Mouse (Mus musculus) megakaryocyte-erythroid progenitor cell, adult 5-6 weeks (primary cell): ENCODE results near the gene Gm28038. TPM values are rescaled to one million over a fixed set of nuclear protein-coding genes. Genes with fewer than 3 reads are reported as not detected.

Experiments used
- ATAC-seq: replicated peaks from 2 replicates; pipeline ENCODE4 v1.8.0; 2016; ENCODE audit warnings: mild to moderate bottlenecking, inconsistent platforms; ENCODE audit not compliant: severe bottlenecking, poor library complexity, low FRiP score, low TSS enrichment
- total RNA-seq, 2 experiments: library from RNA; stranded (forward) in 1 of 2; stranded (reverse) in 1 of 2; fragments of 200-1000, 215-1000 nt in 1 of 2; fragments of >200 nt in 1 of 2; fragmentation: Nextera tagmentation in 1 of 2; gene quantifications; 2 replicates each; pipeline ENCODE4 v1.2.3; 2014 to 2017

The Gm28038 gene
- total RNA-seq, 2 experiments from 2014 or later = 1.8 TPM; not detected in 1

- ATAC-seq = no peak
Measured at GRCm38 (mm10) chr2:30255631-30256395, 25.0 kb upstream of the Gm28038 start.

- ATAC-seq = no peak
Measured at GRCm38 (mm10) chr2:30256616-30257350, 24.1 kb upstream of the Gm28038 start.

DNA sequence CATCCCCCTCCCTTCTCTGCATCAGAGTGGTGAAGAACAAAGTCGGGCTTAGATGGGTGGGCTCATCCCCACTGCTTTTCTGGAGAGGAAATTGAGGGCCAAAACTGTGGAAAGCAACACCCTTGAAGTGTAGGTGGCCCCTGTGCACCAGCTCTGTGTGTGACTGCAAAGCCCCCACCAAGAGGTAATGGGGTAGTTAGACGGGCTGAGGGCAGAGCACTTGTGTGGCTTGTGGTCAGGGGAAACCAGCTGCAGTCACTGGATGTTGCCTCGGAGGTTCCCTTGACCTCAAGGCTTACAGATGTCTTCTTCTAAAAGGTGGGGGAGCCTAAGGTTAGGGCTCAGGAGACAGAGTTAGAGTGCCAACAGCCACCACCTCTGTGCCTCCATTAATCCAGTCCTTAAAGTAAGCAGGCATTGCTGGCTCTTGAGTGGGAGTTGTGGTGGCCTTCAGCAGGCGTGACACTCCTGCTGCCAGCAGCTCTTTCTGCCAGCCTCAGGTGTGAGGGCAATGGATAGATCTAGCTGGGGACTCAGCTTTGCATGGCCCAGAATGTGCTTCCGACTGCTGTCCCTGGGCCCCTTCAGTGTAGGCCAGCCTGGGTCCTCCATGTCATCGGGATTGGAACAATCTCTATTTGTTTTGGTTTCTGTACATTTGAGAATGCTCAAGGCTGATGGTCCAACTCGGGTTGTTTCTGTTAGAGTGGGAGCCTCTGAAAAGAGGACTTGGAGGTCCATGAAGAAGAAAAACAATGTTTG, 23.0 kb upstream of the Gm28038 start:
- ATAC-seq = no peak

GRCm38 (mm10) chr2:30258600-30258999, 22.2 kb upstream of the Gm28038 start:
- no peak for ATAC-seq

- no peak for ATAC-seq
Measured at GRCm38 (mm10) chr2:30259131-30260064, 21.4 kb upstream of the Gm28038 start.

DNA sequence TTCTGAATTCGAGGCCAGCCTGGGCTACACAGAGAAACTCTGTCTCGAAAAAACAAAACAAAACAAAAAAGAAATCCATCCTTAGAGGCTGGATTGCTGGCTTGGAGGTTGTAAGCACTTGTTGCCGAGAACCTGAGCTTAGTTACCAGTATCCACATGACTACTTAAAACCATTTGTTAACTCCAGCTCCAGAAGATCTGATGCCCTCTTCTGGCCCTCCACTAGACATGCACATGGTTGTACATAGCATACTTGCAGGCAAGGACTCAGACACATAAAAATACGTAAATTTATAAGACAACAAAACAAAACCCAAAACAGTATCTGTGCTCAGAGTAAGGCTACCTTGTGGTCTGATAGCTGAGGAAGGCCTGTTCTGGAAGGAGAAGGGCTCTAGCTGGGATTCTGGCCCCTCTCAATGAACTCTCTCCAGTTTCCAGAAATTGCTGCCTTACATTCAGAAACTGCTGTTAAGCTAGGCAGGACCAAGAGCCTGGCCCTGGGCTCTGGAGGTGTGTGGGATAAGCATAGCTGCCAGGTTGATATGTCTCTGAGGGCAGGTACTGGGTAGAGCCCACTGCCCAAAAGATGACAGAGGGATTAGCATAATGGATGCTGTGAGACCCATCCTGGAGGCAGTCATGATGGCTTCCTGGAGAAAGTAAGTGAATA, 19.6 kb upstream of the Gm28038 start:
- ATAC-seq = no peak

DNA sequence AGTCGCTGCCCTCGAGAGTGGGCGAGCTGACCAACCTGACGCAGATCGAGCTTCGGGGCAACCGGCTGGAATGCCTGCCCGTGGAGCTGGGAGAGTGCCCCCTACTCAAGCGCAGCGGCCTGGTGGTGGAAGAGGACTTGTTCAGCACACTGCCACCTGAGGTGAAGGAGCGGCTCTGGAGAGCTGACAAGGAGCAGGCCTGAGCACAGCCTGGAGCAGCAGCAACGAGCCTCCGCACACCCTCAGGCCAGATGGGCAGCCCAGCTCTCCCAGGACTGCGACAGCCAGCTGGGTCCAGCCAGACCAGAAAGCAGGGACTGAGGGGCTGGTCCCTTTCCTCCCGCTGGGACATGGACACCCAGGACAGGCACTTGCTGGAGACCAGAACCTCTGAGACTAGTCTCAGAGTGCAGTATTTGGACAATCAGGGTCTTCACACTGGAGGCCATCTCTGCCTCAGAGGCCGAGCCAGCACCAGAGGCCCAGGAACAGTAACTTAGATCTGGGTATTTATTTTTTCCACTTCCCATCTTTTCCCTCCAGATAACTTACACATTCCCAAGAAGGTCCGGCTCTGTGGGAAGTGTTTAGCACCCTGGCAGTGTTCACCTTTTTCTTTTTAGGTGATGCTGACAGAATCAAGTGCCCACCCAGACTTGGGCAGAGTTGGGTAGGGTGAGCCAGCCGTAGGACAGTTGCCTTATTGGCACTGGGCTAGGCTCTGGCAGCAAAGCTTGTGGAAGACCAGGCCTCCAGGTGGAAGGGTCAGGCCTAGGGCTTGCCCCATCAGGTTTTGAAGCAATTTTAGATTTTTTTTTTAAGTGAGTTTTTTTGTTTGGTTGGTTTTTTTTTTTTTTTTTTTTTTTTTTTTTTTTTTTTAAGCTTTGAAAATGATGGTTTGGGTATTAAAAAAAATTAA, 18.7 kb upstream of the Gm28038 start:
- ATAC-seq = no peak

DNA sequence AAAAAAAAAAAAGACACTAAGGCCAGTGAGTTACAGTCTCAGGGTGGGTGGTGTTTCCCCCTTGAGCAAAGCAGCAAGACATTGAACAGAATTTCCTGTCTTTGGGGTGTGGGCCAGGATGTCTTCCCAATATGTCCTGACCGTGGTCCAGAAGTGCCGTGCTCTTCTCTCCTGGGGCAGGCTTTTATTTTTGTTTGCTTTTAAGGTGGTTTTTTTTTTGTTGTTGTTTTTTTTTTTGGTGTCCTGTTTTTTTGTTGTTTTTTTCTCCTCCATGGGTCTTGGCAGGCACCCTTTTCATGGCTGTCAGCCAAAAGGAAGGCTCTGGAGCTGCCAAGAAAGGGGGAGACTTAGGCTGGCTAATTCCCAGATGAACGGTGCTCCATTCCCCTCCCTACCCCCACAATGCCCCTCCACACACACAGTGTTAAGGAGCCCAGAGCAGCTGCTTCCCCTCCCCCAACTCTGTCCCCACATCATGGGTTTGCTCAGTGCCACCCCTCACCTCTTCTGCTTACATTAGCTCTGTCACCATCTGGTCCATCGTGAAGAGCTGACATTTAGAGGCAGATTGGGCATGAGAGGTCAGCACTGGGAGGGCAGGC, 17.9 kb upstream of the Gm28038 start:
- ATAC-seq = no peak

- no peak for ATAC-seq
Measured at GRCm38 (mm10) chr2:30263811-30264210, 17.0 kb upstream of the Gm28038 start.

GRCm38 (mm10) chr2:30264671-30265519, 15.9 kb upstream of the Gm28038 start:
- ATAC-seq = no peak

DNA sequence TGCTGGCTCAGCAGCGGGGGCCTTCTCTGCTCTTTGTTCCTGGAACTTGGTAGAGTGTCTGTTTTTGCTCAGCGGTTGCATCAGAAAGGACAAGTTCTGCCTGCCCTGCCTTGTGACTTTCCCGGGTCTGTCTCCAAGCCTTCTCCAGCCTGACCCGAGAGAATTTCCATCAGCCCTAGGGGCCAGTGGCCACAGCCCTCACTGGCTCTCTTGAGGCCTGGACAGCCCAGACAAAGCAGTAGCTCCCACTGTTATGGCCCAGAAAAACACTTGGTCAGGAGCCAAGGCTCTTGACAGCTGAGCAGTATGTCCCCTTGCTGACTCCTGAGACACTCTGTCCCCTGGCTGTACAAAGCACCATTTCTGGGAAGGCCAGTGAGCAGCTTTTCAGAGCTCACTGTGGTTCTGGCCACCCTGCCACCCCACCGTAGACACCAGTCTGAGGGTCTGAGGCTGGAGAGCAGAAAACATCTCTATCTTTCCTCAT, 15.0 kb upstream of the Gm28038 start, which contains the start of gene Phyhd1:
Phyhd1 (plus strand) TSS at position 437 of the 487 bp plus-strand sequence.
- no peak for ATAC-seq

- ATAC-seq = peak; percentile 53; the same call in 1 of the 2 replicates
Measured at GRCm38 (mm10) chr2:30266392-30266941, 14.4 kb upstream of the Gm28038 start.

DNA sequence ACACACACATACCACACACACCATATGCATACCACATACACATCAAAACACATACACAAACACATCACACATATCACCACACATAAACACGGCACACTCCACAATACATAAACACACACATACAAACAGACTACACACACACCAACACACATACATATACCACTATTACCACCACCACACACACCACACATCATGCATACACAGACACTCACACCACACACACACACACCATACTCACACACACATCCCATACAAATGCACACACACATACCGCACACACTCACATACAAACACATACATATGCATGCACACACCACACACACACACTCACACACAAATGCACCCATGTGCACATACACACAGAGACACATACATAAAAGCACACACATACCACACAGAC, 13.4 kb upstream of the Gm28038 start:
- no peak for ATAC-seq

DNA sequence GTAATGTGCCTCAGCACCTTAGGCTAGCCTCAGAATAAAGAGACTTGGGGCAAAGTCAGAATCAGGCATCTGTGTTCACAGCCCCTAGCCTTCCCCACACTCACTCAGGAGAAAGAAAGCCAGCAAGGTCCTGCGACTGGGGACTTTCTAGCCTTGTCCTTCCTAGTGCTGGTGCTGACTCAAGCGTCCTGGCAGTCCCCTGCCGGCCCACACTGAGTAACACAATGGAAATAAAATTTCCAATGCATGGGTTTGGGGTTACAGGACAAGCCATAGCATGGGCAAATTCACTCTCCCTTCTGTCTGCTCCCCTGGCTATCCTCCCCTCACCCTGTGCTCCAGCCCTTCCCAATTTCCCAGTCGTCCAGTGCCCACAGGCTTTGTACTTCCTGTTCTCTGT, 12.5 kb upstream of the Gm28038 start:
- ATAC-seq = no peak

DNA sequence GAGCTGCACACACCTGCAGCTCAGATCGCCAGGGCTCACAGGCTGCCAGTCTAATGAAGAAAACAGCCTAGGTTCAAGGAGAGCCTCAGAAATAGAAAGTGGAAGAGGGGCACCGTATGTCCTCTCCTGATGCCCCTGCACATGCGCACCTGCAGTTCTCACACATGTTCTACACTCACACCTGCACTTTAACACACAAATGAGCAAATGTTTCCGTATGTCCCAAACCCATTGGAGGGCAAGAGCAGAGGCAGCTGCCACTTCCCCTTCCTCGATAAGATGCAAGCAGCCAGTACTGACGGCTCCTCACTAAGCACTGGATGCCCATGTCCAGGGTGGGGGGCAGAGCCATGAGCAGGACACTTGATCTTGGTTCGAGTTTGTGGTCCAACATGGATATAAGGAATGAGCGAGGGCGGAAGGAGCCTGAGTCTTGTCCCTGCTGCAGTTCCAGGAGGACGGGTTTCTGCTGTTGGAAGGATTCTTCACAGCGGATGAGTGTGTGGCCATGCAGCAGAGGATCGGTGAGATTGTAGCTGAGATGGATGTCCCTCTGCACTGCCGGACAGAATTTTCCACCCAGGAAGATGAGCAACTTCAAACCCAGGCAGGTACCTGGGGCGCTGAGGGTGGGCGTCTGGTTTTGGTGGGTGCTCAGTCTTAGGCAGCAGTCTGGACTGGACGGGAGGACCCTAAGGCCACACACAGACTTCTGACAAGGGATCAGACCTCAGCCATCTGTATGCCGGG, 11.4 kb upstream of the Gm28038 start:
- ATAC-seq = no peak
